Comparison of ENCODE assay signal across 8 mouse cellular contexts in genomic region chr4:45013031-45013431, GRCm38 (mm10). TPM values are rescaled to one million over a fixed set of nuclear protein-coding genes. Genes with fewer than 3 reads are reported as not detected.
DNase-seq lines count a peak whose midpoint lies in the region; ATAC-seq and TF ChIP-seq lines count a peak whose summit lies in the region.

No protein-coding gene starts in this region.

- H3K36me3 ChIP-seq in CH12.LX (replicated peaks in 1 of 2; ENCODE audit: control insufficient read depth in 1 of 2, insufficient read depth in 1 of 2, low read length in 1 of 2) = peaks cover 0 to 2% of the 10 kb centered on the region in 2 experiments
- H3K36me3 ChIP-seq in forebrain, embryonic 12.5 days (replicated peaks) = no peaks in the 10 kb centered on the region
- H3K36me3 ChIP-seq in limb, embryonic 13.5 days = no peaks in the 10 kb centered on the region
- no peaks in the 10 kb centered on the region for H3K36me3 ChIP-seq in neural tube, embryonic 15.5 days

- dilution Hi-C loops in CH12.LX (cut with MboI; ENCODE audit: extremely low pct_ligation_motif_present, extremely low pct_unique_long_range_greater_than_20kb, low sequenced_read_pairs) = no loop called here

- WGBS in forebrain, embryonic 12.5 days = under 1% methylated on average over 13 of the region's 13 CpGs
- 2% methylated on average over 13 of the region's 13 CpGs for WGBS in limb, embryonic 13.5 days
- 3% methylated on average over 13 of the region's 13 CpGs for WGBS in neural tube, embryonic 15.5 days

- no peak for TF ChIP-seq CTCF in gastrocnemius, adult 2 months (IDR thresholded peaks at IDR 0.05)
- TF ChIP-seq CTCF in CH12.LX (conservative IDR thresholded peaks at IDR 0.05 in 1 of 2, IDR thresholded peaks at IDR 0.05 in 1 of 2; ENCODE audit: low read depth in 2 of 2, low read length in 2 of 2) = no peak

- H3K4me2 ChIP-seq in CH12.LX (ENCODE audit: insufficient read depth, low read depth, poor library complexity, severe bottlenecking) = peak overlapping the region; percentile 79
- peak overlapping the region; percentile 83 for H3K4me2 ChIP-seq in forebrain, embryonic 12.5 days
- peak overlapping the region; percentile 79 for H3K4me2 ChIP-seq in limb, embryonic 13.5 days (replicated peaks)
- peak overlapping the region; percentile 69 for H3K4me2 ChIP-seq in neural tube, embryonic 15.5 days

- in situ Hi-C loops in CH12.LX (cut with MboI; ENCODE audit: low pct_ligation_motif_present, low pct_unique_long_range_greater_than_20kb, low sequenced_read_pairs) = no loop called here

- intact Hi-C loops in gastrocnemius, adult 2 months (cut with DNase I) = loop anchor here (10.0 kb wide), 2 partner anchors 392 to 522 kb away; partner anchors contain the start of genes Shb and Slc25a51

- ATAC-seq in forebrain, embryonic 12.5 days (ENCODE audit: low FRiP score) = no peak
- ATAC-seq in limb, embryonic 13.5 days (ENCODE audit: low FRiP score, low read depth) = no peak
- no peak for ATAC-seq in neural tube, embryonic 15.5 days (ENCODE audit: low FRiP score)

- TF ChIP-seq POLR2A in CH12.LX (IDR thresholded peaks at IDR 0.05; ENCODE audit: low read depth, low read length) = no peak

- H3K9me3 ChIP-seq in CH12.LX (replicated peaks; ENCODE audit: low read length) = no peaks in the 10 kb centered on the region
- no peaks in the 10 kb centered on the region for H3K9me3 ChIP-seq in forebrain, embryonic 12.5 days
- no peaks in the 10 kb centered on the region for H3K9me3 ChIP-seq in limb, embryonic 13.5 days
- no peaks in the 10 kb centered on the region for H3K9me3 ChIP-seq in neural tube, embryonic 15.5 days (replicated peaks)

- DNase-seq in gastrocnemius, adult 2 months = no peak
- DNase-seq in gastrocnemius, postnatal 10 days = no peak
- DNase-seq in CH12.LX (ENCODE audit: extremely low read depth) = no peak
- DNase-seq in cerebellum, postnatal 14 days = no peak
- no peak for DNase-seq in frontal cortex, postnatal 14 days (ENCODE audit: low spot score in 2 of 2)

- peak overlapping the region; percentile 95 for H3K27ac ChIP-seq in gastrocnemius, adult 2 months
- H3K27ac ChIP-seq in CH12.LX (ENCODE audit: insufficient read depth, low read depth) = peak overlapping the region; percentile 41
- peak overlapping the region; percentile 76 for H3K27ac ChIP-seq in forebrain, embryonic 12.5 days
- peak overlapping the region; percentile 77 for H3K27ac ChIP-seq in limb, embryonic 13.5 days
- peak overlapping the region; percentile 85 for H3K27ac ChIP-seq in neural tube, embryonic 15.5 days (replicated peaks)

- peaks cover 8 to 33% of the 10 kb centered on the region in 2 experiments for H3K4me1 ChIP-seq in CH12.LX (ENCODE audit: control insufficient read depth in 1 of 2, insufficient read depth in 2 of 2)
- peaks cover 27% of the 10 kb centered on the region for H3K4me1 ChIP-seq in forebrain, embryonic 12.5 days
- peaks cover 24% of the 10 kb centered on the region for H3K4me1 ChIP-seq in limb, embryonic 13.5 days
- H3K4me1 ChIP-seq in neural tube, embryonic 15.5 days = peaks cover 26% of the 10 kb centered on the region

- H3K9ac ChIP-seq in CH12.LX (ENCODE audit: insufficient read depth, low read depth) = peak overlapping the region; percentile 82
- peak overlapping the region; percentile 76 for H3K9ac ChIP-seq in forebrain, embryonic 12.5 days
- peak overlapping the region; percentile 80 for H3K9ac ChIP-seq in limb, embryonic 13.5 days
- peak overlapping the region; percentile 67 for H3K9ac ChIP-seq in neural tube, embryonic 15.5 days (replicated peaks)

- H3K79me2 ChIP-seq in CH12.LX (replicated peaks; ENCODE audit: control insufficient read depth, extremely low read depth, insufficient read depth, poor library complexity, severe bottlenecking) = peaks cover 9% of the 10 kb centered on the region

- no peak for TF ChIP-seq RAD21 in CH12.LX (IDR thresholded peaks at IDR 0.05; ENCODE audit: low read depth, low read length)

- TF ChIP-seq EP300 in CH12.LX (IDR thresholded peaks at IDR 0.05; ENCODE audit: low read length) = no peak

- H3K27me3 ChIP-seq in CH12.LX (replicated peaks) = no peaks in the 10 kb centered on the region
- H3K27me3 ChIP-seq in forebrain, embryonic 12.5 days = no peaks in the 10 kb centered on the region
- H3K27me3 ChIP-seq in limb, embryonic 13.5 days = no peaks in the 10 kb centered on the region
- H3K27me3 ChIP-seq in neural tube, embryonic 15.5 days (replicated peaks) = no peaks in the 10 kb centered on the region

- H3K4me3 ChIP-seq in gastrocnemius, adult 2 months = peak overlapping the region; percentile 82
- peak overlapping the region; percentile 87 to 99 (median 95) for H3K4me3 ChIP-seq in CH12.LX (replicated peaks in 1 of 3; ENCODE audit: low read depth in 2 of 3, low read length in 2 of 3, poor library complexity in 1 of 3)
- H3K4me3 ChIP-seq in forebrain, embryonic 12.5 days (replicated peaks) = peak overlapping the region; percentile 61
- H3K4me3 ChIP-seq in limb, embryonic 13.5 days = peak overlapping the region; percentile 84
- H3K4me3 ChIP-seq in neural tube, embryonic 15.5 days (replicated peaks) = peak overlapping the region; percentile 83

TF ChIP-seq in CH12.LX, 34 proteins besides CTCF, POLR2A, EP300 and RAD21:
- no peak for TF ChIP-seq MYC (IDR thresholded peaks at IDR 0.05; ENCODE audit: low read depth, low read length)
- no peak for TF ChIP-seq CHD1 (IDR thresholded peaks at IDR 0.05; ENCODE audit: low read depth, low read length)
- TF ChIP-seq GABPA (IDR thresholded peaks at IDR 0.05; ENCODE audit: insufficient replicate concordance, low read depth, low read length) = no peak
- no peak for TF ChIP-seq ELF1 (IDR thresholded peaks at IDR 0.05; ENCODE audit: low read depth, low read length)
- TF ChIP-seq MAFK (IDR thresholded peaks at IDR 0.05; ENCODE audit: insufficient replicate concordance, low read length) = no peak
- no peak for TF ChIP-seq E2F4 (IDR thresholded peaks at IDR 0.05; ENCODE audit: insufficient replicate concordance, low read depth, low read length)
- no peak for TF ChIP-seq NRF1 (IDR thresholded peaks at IDR 0.05; ENCODE audit: low read depth, low read length)
- TF ChIP-seq TBP (conservative IDR thresholded peaks at IDR 0.05; ENCODE audit: low read depth, low read length) = no peak
- no peak for TF ChIP-seq ZMIZ1 (IDR thresholded peaks at IDR 0.05; ENCODE audit: low read depth, low read length)

RNA-seq across cellular contexts. Expression of gene Zbtb5, which starts 0.8 kb away (rescaled TPM):
- total RNA-seq in gastrocnemius, adult 2 months (2021) = 1 to 10 TPM; 2.3 to 3.0 TPM
- total RNA-seq in gastrocnemius, postnatal 10 days (2021) = 1 to 10 TPM; 8.2 to 9.3 TPM
- total RNA-seq in CH12.LX (2012; rRNA removed) (6.7 and 10.0 TPM in 2 replicates), CH12.LX (2014; rRNA removed) (9.4 and 10.4 TPM in 2 replicates)
- polyA plus RNA-seq in CH12.LX (2012; ENCODE audit: insufficient read length, low read depth) = 8.1 and 8.2 TPM in 2 replicates
- polyA plus RNA-seq in forebrain, embryonic 12.5 days (2016; fragmentation: Nextera tagmentation; extraction: Ambion mirVana) = 48.6 and 52.6 TPM in 2 replicates
- polyA plus RNA-seq in limb, embryonic 13.5 days (2015; fragmentation: Nextera tagmentation; extraction: Ambion mirVana) = 30.2 and 30.6 TPM in 2 replicates
- 33.3 and 34.2 TPM in 2 replicates for polyA plus RNA-seq in neural tube, embryonic 15.5 days (2015; fragmentation: Nextera tagmentation; extraction: Ambion mirVana)

RNA-seq across cellular contexts. Expression of gene Polr1e, which starts 5.4 kb away (rescaled TPM):
- total RNA-seq in gastrocnemius, adult 2 months (2021) = 1 to 10 TPM; 3.8 to 4.0 TPM
- total RNA-seq in gastrocnemius, postnatal 10 days (2021) = 1 to 10 TPM; 6.7 to 8.2 TPM
- total RNA-seq in CH12.LX (2012; rRNA removed) = 37.2 and 52.7 TPM in 2 replicates
- total RNA-seq in CH12.LX (2014; rRNA removed) = 87.7 and 94.9 TPM in 2 replicates
- polyA plus RNA-seq in CH12.LX (2012; ENCODE audit: insufficient read length, low read depth) = 78.6 and 83.0 TPM in 2 replicates
- polyA plus RNA-seq in forebrain, embryonic 12.5 days (2016; fragmentation: Nextera tagmentation; extraction: Ambion mirVana) = 41.5 and 45.5 TPM in 2 replicates
- polyA plus RNA-seq in limb, embryonic 13.5 days (2015; fragmentation: Nextera tagmentation; extraction: Ambion mirVana) = 43.9 and 44.6 TPM in 2 replicates
- polyA plus RNA-seq in neural tube, embryonic 15.5 days (2015; fragmentation: Nextera tagmentation; extraction: Ambion mirVana) = 35.7 and 38.9 TPM in 2 replicates

RNA-seq across cellular contexts. Expression of gene Grhpr, which starts 31.8 kb away (rescaled TPM):
- total RNA-seq in gastrocnemius, adult 2 months (2021) = 10 to 100 TPM; 23.9 to 24.7 TPM
- 10 to 100 TPM; 31.6 to 33.7 TPM for total RNA-seq in gastrocnemius, postnatal 10 days (2021)
- total RNA-seq in CH12.LX (2012; rRNA removed) = 43.4 and 76.6 TPM in 2 replicates
- total RNA-seq in CH12.LX (2014; rRNA removed) = 106 and 107 TPM in 2 replicates
- 174 and 204 TPM in 2 replicates for polyA plus RNA-seq in CH12.LX (2012; ENCODE audit: insufficient read length, low read depth)
- 30.8 and 36.1 TPM in 2 replicates for polyA plus RNA-seq in forebrain, embryonic 12.5 days (2016; fragmentation: Nextera tagmentation; extraction: Ambion mirVana)
- polyA plus RNA-seq in limb, embryonic 13.5 days (2015; fragmentation: Nextera tagmentation; extraction: Ambion mirVana) = 58.2 TPM in 2 replicates
- polyA plus RNA-seq in neural tube, embryonic 15.5 days (2015; fragmentation: Nextera tagmentation; extraction: Ambion mirVana) = 33.9 and 41.7 TPM in 2 replicates

Comparison
In these comparisons a context has a peak if more than half of its experiments do, and no peak if none do; other contexts are left out.
1. H3K27ac ChIP-seq: peak in every context shown above with its lines; median percentile 95 in gastrocnemius, adult 2 months; 85 in neural tube, embryonic 15.5 days; 77 in limb, embryonic 13.5 days; 76 in forebrain, embryonic 12.5 days; 41 in CH12.LX.